Mouse (Mus musculus): ENCODE data around the gene Rad51b.

DNA sequence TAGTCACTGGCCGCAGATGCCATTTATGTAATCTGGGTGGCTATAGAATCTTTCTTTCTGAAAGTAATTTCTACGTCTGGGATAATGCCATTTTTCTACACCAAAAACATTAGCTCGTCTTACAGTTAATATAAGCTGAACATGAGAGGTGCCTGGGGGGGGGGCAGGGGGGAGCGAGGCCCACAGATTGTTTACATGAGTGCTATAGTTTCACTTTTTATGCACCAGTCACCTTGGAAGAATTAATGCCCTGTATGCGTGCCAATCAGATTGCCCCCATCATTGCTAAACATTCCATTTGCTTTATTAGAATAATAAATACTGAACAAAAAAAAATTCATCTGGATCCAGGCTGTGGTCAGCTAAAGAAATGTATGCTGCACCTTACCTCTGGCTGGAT, 323.6 kb downstream of the Rad51b start:
- TF ChIP-seq CTCF (IDR thresholded peaks at IDR 0.05; ENCODE audit: low read depth) (no peak), EP300 (IDR thresholded peaks at IDR 0.05; ENCODE audit: low read depth) (no peak)
